Mouse (Mus musculus): ENCODE measurements at regions not wholly inside any gene's neighbourhood (a gene's known extent, or its start where the extent isn't known, plus 50 kb on each side); places are given as distances from the start of the nearest gene placed in this dataset.
A peak's percentile ranks its signal among the peaks of the same experiment; 100 is the strongest.
"Not testable (repeated sequence)": the region's sequence is repeated elsewhere in the genome, so short reads cannot be mapped to it uniquely, and the experiment has no call there.

DNA sequence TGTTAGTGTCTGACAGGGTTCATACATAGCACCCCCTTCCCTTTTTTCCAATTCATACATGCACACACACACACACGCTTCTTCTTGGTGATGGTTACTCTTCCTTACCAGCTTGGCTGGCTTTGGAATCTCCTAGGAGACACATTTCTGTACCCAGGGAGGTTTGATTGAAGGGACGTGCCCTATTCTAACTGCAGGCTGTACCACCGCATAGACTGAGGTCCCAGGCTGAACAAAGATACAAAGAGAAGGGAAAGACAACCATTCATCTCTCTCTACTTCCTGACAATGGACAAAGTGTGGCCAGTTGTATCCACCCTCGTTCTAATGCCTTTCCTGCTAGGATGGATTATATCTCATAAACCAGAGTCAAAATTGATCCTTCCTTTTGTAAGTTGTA is 100.0 kb downstream of the Raet1d start:
- DNase-seq (ENCODE audit: low spot score in 2 of 2) = not testable (repeated sequence)

- not testable (repeated sequence) for DNase-seq (ENCODE audit: low spot score in 2 of 2)
These were observed 100.6 kb downstream of the Raet1d start for GRCm38 (mm10) chr10:22460818-22461479.

DNA sequence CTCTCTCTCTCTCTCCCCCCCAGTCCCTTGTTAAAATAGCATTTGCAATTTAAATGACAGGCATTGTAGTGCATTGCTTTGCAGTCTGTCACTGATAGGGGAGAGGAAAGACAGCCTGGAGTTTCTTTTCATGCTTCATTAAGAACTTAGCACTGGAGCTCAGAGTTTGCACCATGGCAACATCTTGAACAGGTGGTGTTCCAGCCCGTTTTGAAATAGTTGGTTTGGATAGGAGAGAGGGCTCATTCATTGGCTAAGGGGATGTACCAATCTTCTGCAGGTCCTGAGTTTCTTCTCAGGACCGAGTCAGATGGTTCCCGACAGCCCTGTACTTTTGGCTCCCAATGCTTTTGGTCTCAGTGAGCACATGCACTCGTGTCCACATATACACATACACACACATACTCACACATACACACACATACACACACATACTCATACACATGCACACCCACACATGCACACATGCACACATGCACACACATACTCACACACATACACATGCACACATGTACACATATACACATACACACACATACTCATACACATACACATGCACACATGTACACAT is 101.2 kb downstream of the Raet1d start:
- DNase-seq (ENCODE audit: low spot score in 2 of 2) = not testable (repeated sequence)

- not testable (repeated sequence) for DNase-seq (ENCODE audit: low spot score in 2 of 2)
These were observed 111.5 kb downstream of the Raet1d start for GRCm38 (mm10) chr10:22471722-22472330.

GRCm38 (mm10) chr10:22479860-22480259 is 119.5 kb downstream of the Raet1d start:
- DNase-seq (ENCODE audit: low spot score in 2 of 2) = peak in 1 of 2 experiments; percentile 43

DNA sequence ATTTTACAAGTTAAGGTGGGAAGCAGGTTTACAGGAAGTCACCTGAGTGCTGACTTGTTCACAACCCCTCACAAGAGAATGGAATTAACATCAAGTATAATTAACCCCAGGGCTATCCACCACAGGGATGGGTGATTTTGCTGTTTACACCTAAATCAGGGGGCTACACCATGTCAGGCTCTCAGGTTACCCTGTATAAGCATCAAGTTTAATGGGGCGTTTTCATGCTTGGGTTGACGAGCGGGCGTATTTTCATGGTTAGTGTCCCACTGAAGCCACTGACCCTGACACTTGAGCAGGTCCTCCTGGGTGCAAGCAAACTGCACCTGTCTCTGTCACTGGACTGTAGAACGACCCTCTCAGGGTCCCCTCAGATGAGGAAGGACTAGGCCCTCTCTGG is 126.7 kb downstream of the Raet1d start:
- DNase-seq (ENCODE audit: low spot score in 2 of 2) = not testable (repeated sequence)

DNA sequence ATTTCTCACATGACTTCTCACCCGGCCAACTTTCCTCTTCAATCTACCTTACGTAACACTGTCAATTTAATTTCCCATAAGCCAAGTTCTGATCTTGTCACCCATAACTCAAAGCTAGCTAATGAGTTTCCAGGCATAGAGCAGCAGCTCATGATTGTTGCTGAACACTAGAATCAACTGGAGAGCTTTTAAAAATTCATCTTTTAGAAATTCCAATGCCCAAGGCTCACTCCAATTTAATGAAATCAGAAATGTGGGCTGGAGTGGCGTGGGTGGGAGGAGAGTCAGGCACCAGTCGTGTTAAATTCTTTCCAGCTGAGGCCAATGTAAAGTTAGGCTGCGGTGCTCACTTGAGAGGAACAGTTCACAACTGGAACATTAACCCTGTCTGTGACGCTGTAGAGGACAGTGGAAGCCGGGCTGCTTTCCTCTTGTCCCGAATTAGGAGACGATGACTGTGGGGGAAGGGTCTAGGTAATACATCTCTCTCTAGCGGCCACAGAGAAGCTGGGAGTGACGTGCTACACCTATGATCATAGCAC is 131.5 kb downstream of the Raet1d start:
- not testable (repeated sequence) for DNase-seq (ENCODE audit: low spot score in 2 of 2)

DNA sequence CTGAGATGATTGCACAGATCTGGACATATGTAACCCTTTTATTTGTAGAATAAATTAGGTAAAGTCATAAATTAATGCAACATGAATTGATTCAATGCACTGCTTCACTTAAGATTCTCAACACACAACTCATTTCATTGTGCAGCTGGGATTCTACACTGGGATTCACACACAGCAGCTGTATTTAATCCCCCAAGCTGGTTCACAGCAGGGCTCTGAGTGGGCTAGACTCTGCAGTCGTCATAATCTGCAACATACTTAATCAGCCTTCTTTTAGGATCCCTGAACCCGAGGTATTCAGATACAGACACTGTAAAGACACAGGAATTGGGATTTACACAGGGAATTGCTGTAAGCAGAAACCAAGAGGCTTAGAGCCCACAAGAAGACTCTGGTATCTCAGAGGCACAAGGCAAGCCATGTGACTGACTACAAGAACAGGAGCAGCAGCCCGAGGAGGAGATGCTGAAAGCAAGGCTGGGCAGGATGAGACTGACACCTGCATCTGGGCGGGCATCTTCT is 135.7 kb downstream of the Raet1d start:
- DNase-seq (ENCODE audit: low spot score in 2 of 2) = no peak

All from left cerebral cortex, adult 9 months (tissue).